Mouse (Mus musculus) neural tube, embryonic 12.5 days (tissue): ENCODE measurements at regions not wholly inside any gene's neighbourhood (a gene's known extent, or its start where the extent isn't known, plus 50 kb on each side); places are given as distances from the start of the nearest gene placed in this dataset.

ENCODE experiments used
- ATAC-seq: fragments of 200-750 bp; cut with Nextera tagmentation; 2 replicates; pipeline ENCODE4 v1.8.0; 2017; ENCODE audit warnings: low read depth, mild to moderate bottlenecking, moderate TSS enrichment, moderate library complexity; ENCODE audit not compliant: low FRiP score
- H3K27ac ChIP-seq: fragments of 300-500 bp; sonication (generic); 2 replicates; pipeline ENCODE4 v1.5.1; 2016
- H3K27me3 ChIP-seq: fragments of 300-500 bp; sonication (generic); replicated peaks from 2 replicates; pipeline ENCODE4 v1.6.1; 2016; ENCODE audit warnings: mild to moderate bottlenecking
- H3K36me3 ChIP-seq: fragments of 300-500 bp; sonication (generic); 2 replicates; pipeline ENCODE4 v1.6.1; 2016; ENCODE audit warnings: mild to moderate bottlenecking
- H3K4me1 ChIP-seq: fragments of 300-500 bp; sonication (generic); 2 replicates; pipeline ENCODE4 v1.6.1; 2016
- H3K4me2 ChIP-seq: fragments of 300-500 bp; sonication (generic); replicated peaks from 2 replicates; pipeline ENCODE4 v1.6.1; 2016; ENCODE audit warnings: mild to moderate bottlenecking
- H3K4me3 ChIP-seq: fragments of 300-500 bp; sonication (generic); 2 replicates; pipeline ENCODE4 v1.5.1; 2016
- H3K9ac ChIP-seq: fragments of 300-500 bp; sonication (generic); 2 replicates; pipeline ENCODE4 v1.6.1; 2016; ENCODE audit warnings: mild to moderate bottlenecking
- H3K9me3 ChIP-seq: fragments of 300-500 bp; sonication (generic); 2 replicates; pipeline ENCODE4 v1.6.1; 2016; ENCODE audit warnings: mild to moderate bottlenecking
- WGBS: fragments of 180-500 bp; shearing (Covaris S2); methylation state at CpG from one replicate; pipeline ENCODE4 v1.1.7; 2016; 5-methylcytosine and 5-hydroxymethylcytosine counted together

DNA sequence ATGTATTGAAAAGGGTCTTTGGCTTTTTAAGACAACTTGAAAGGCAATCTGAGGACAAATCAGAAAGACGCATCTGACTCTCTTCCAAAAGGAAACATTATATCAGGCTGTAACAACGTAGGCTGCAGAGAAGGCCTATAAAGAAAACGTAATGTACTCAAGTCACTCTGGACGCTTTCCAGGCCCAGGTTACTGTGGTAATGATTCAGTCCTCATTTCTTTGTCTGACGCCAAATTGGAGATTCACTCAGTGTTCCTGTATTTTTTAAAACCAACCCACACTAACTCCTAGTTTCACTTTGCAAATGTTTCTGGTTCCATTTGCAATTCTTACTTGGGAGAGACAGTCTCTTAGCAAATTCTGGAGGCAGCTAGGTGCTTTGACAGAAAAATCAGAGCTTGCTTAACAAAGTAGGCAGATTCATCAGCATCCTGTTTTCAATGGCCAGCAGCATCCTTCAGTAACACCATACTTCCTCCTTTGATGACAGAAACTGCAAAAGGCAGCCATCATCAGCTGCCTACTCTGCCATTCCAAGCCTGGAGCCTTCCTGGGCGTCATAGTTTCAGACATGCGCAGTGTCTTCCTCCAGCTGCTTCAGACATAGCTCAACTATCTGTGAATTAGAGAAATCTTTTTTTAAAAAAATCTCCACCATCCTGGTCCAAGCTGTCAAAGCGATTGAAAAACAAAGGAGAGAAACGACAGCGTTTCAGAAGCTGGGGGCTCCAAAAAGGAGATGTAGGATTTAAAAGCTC, 111.3 kb upstream of the Plcz1 start:
- H3K27ac ChIP-seq: no peak overlapping the region
- WGBS: 81% methylated on average over 10 of the region's 10 CpGs
- H3K36me3 ChIP-seq: no peaks in the 10 kb centered on the region
- no peaks in the 10 kb centered on the region for H3K4me1 ChIP-seq
- H3K9ac ChIP-seq: no peak overlapping the region
- no peaks in the 10 kb centered on the region for H3K9me3 ChIP-seq
- no peak for ATAC-seq
- H3K4me2 ChIP-seq: no peak overlapping the region
- H3K4me3 ChIP-seq: no peak overlapping the region
- H3K27me3 ChIP-seq: no peaks in the 10 kb centered on the region

DNA sequence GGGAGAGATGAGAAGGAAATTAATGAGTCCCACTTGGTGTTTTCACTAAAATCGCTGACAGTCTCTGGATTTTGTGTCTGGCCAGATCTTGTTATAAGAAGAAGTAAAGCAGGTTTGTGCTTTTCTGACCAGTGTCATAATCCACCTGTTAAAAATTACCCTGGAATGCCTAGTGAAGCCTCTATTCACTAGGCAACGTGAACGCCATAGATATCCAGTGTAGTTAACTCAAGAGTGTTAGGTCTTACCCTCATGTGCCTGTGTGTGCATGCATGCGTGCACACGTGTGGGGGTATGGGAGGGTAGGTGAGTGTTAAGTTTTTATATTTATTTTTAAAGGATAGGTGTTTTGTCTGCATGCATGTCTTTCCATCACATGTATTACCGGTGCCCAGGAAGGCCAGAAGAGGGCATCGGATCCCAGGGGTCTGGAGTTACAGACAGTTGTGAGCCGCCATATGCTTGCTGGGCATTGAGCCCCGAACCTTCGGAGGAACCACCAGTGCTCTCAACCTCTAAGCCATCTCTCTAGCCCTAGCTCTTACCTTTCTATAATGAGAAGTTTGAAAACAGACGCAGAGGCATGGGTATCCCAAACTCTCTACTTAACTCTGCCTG, 107.5 kb upstream of the Plcz1 start:
- WGBS: 92% methylated on average over 11 of the region's 11 CpGs
- no peak overlapping the region for H3K27ac ChIP-seq
- H3K9me3 ChIP-seq: no peaks in the 10 kb centered on the region
- no peak overlapping the region for H3K9ac ChIP-seq
- no peaks in the 10 kb centered on the region for H3K36me3 ChIP-seq
- no peaks in the 10 kb centered on the region for H3K4me1 ChIP-seq
- H3K27me3 ChIP-seq: no peaks in the 10 kb centered on the region
- H3K4me2 ChIP-seq: no peak overlapping the region
- no peak for ATAC-seq
- no peak overlapping the region for H3K4me3 ChIP-seq

DNA sequence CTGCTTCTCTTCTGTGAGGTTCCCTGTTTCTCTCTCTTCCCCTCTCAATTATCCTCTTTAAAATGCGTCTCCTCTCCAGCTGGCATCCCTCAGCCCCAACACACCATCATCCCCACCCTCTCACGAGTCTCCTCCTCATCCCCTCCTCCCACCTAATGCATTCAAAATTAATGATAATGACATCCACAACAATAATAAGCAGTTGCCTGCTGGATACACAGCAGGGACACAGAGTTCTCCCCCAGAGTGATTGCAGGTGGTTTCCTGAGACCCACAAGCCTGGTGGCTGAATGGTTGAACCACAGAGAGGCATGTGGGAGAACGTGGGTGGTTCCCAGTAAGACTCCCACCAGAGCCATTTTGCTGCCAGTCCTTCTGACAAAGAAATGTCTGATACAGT, 106.9 kb upstream of the Plcz1 start:
- H3K27ac ChIP-seq: no peak overlapping the region
- no peak overlapping the region for H3K9ac ChIP-seq
- no peaks in the 10 kb centered on the region for H3K27me3 ChIP-seq
- no peak overlapping the region for H3K4me3 ChIP-seq
- H3K4me1 ChIP-seq: no peaks in the 10 kb centered on the region
- H3K4me2 ChIP-seq: no peak overlapping the region
- WGBS: 33% methylated on average over 3 of the region's 3 CpGs
- ATAC-seq: 0 out of 2 replicates have a peak, but pooled peaks have one; percentile 41
- no peaks in the 10 kb centered on the region for H3K9me3 ChIP-seq
- no peaks in the 10 kb centered on the region for H3K36me3 ChIP-seq

DNA sequence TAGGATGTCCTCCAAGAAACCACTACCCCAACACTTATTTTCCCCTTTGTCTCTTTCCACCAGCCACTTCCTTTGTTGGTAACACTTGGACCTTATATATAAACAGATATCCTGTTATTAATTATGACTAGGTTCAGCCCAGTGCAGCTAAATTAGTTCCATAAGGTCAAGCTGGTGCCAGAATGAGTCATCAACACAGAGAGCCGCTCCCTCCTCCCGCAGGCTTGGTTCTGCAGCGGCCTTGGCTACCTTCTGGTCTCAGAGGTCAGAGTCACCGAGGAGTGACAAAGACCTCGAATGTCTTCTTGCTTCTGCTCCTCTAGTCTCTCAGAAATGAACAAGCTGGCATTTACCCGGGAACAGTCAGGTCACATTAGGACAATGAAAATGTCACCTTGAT, 106.5 kb upstream of the Plcz1 start:
- no peak overlapping the region for H3K27ac ChIP-seq
- 71% methylated on average over 6 of the region's 6 CpGs for WGBS
- ATAC-seq: no peak

DNA sequence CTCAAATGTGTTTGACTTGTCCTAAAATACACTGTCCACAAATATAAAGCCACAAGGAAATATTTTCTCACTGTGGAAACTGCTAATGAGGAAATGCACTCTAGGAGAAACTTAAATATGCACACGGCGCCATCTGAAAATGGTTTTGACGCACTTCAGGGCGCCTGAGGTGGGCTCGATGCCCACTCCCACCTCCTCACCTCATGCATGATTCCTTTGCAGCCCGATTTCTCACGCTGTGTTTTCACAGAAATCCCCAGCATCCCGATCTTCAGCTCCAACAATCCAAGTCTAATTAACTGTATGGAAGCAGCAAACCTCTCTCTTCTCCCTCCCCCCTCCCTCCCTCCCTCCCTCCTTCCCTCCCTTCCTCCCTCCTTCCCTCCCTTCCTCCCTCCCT, 92.5 kb upstream of the Plcz1 start:
- WGBS: 84% methylated on average over 8 of the region's 8 CpGs
- ATAC-seq: no peak

More for the DNA sequence above, 106.5 kb upstream of the Plcz1 start:
- Histone ChIP-seq H3K4me3 (no peak overlapping the region), H3K9ac (no peak overlapping the region), H3K27me3 (no peaks in the 10 kb centered on the region), H3K9me3 (no peaks in the 10 kb centered on the region), H3K4me2 (no peak overlapping the region), H3K4me1 (no peaks in the 10 kb centered on the region), H3K36me3 (no peaks in the 10 kb centered on the region)

DNA sequence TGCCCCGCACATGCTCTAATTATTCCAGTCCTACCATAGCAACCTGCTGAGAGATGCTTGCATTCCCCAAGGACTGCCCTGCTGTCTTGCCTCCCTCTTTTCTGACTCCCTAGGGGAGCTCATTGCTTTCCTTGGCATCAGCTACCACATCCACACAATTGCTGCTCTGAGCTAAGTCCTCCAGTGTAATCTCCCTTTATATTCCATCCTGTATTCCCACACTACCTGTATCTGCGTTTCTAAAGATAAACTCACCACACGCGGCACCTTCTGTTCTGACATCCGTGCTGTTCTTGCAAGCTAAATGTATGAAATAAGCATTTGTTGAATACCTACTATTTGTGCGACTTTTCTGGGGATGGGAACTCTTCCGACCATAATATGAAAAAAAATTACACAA, 85.4 kb upstream of the Plcz1 start:
- ATAC-seq: no peak
- 92% methylated on average over 7 of the region's 7 CpGs for WGBS

More for the DNA sequence above, 92.5 kb upstream of the Plcz1 start:
- no peaks in the 10 kb centered on the region for H3K27me3 ChIP-seq
- H3K9me3 ChIP-seq: no peaks in the 10 kb centered on the region
- H3K4me1 ChIP-seq: no peaks in the 10 kb centered on the region
- no peak overlapping the region for H3K9ac ChIP-seq
- no peak overlapping the region for H3K27ac ChIP-seq
- no peak overlapping the region for H3K4me2 ChIP-seq
- no peak overlapping the region for H3K4me3 ChIP-seq
- H3K36me3 ChIP-seq: no peaks in the 10 kb centered on the region

DNA sequence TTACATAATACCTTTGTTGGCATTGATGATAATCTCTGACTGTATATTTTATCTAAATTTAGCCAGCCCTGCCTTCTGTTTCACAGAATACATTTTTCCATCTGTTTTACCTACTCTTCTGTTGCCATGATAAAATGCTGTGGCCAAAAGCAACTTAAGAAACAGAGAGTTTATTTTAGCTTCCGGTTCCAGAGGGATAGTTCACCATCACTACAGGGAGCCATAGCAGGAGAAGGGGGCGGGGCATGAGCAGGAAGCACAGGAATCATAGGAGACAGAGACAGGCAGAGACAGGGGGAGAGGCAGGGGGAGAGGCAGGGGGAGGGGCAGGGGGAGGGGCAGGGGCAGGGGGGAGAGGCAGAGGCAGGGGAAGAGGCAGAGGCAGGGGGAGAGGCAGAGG, 72.8 kb upstream of the Plcz1 start:
- H3K36me3 ChIP-seq: no peaks in the 10 kb centered on the region
- 91% methylated on average over 2 of the region's 2 CpGs for WGBS
- H3K27ac ChIP-seq: no peak overlapping the region
- H3K27me3 ChIP-seq: no peaks in the 10 kb centered on the region
- ATAC-seq: no peak
- no peaks in the 10 kb centered on the region for H3K9me3 ChIP-seq
- H3K4me2 ChIP-seq: no peak overlapping the region
- no peak overlapping the region for H3K4me3 ChIP-seq
- H3K4me1 ChIP-seq: no peaks in the 10 kb centered on the region
- no peak overlapping the region for H3K9ac ChIP-seq

More for the DNA sequence above, 85.4 kb upstream of the Plcz1 start:
- Histone ChIP-seq H3K27me3 (no peaks in the 10 kb centered on the region), H3K27ac (no peak overlapping the region), H3K4me2 (no peak overlapping the region), H3K4me3 (no peak overlapping the region), H3K9ac (no peak overlapping the region), H3K9me3 (peaks cover 5% of the 10 kb centered on the region; the same call in 1 of the 2 replicates), H3K36me3 (no peaks in the 10 kb centered on the region), H3K4me1 (no peaks in the 10 kb centered on the region)

DNA sequence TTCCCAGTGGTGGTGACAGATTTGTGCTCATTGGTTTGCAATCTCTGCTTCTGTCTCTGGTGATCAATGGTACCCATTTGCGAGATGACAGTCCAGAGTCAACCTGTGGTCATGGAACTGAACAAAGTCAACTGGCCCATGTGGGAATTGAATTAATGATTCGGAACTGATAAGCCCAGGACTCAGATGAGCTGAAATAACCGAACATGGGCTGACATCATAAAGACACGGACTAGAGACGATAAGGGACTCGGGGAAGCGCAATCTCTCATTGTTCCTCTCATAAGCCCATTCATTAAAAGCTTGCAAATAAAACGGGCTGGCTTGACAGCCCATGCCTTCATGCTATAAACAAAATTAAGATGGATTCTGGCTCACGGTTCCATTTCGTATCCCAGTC, 70.8 kb upstream of the Plcz1 start:
- no peak overlapping the region for H3K27ac ChIP-seq
- H3K27me3 ChIP-seq: no peaks in the 10 kb centered on the region
- no peak overlapping the region for H3K9ac ChIP-seq
- H3K4me1 ChIP-seq: no peaks in the 10 kb centered on the region
- H3K9me3 ChIP-seq: no peaks in the 10 kb centered on the region
- H3K4me2 ChIP-seq: no peak overlapping the region
- no peaks in the 10 kb centered on the region for H3K36me3 ChIP-seq
- 79% methylated on average over 10 of the region's 10 CpGs for WGBS
- H3K4me3 ChIP-seq: no peak overlapping the region
- ATAC-seq: 0 out of 2 replicates have a peak, but pooled peaks have one; percentile 35

DNA sequence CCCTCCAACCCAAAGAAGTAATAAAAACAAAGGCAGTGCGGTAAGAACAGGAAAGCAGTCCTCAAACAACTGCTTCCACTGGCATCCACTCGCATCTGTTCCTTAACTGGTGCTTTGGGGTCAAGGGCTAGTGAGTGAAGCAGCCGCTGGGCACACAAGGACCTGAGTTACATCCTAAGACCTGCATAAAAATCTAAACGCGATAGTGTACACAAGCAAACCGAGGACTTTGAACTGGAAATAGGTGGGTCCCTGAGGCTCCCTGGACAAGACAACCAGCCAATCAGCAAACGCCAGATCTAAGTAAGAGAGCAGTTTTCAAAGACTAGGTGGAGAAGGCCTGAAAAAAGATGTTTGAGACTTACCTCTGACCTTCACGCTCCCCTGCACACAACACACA, 66.8 kb upstream of the Plcz1 start:
- Histone ChIP-seq H3K36me3 (no peaks in the 10 kb centered on the region), H3K27me3 (no peaks in the 10 kb centered on the region), H3K27ac (no peak overlapping the region), H3K4me1 (no peaks in the 10 kb centered on the region), H3K4me2 (no peak overlapping the region), H3K9ac (no peak overlapping the region), H3K4me3 (no peak overlapping the region), H3K9me3 (no peaks in the 10 kb centered on the region)
- no peak for ATAC-seq
- 75% methylated on average over 8 of the region's 8 CpGs for WGBS

DNA sequence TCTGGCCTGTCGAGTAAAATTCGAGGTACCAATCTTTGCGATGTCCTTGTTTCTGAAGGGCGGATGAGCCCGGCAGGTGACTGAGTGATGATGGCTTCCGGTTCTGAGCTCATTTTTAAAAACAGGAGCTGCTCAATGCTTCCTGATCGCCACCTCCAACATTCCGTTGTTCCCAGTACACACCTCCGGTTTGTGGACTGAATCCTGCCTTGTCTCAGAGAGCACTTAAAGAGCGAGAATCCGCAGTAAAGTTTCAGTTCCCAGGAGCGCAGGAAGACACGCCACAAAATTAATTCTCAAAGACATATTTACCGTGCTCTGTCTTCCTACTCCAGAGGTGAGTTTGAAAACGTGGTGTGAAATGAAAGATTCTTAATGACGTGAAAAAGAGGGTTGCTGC, 66.4 kb upstream of the Plcz1 start:
- no peaks in the 10 kb centered on the region for H3K4me1 ChIP-seq
- H3K9me3 ChIP-seq: no peaks in the 10 kb centered on the region
- no peaks in the 10 kb centered on the region for H3K27me3 ChIP-seq
- WGBS: 82% methylated on average over 16 of the region's 16 CpGs
- no peak overlapping the region for H3K4me3 ChIP-seq
- H3K9ac ChIP-seq: no peak overlapping the region
- no peak overlapping the region for H3K27ac ChIP-seq
- no peak overlapping the region for H3K4me2 ChIP-seq
- ATAC-seq: no peak
- no peaks in the 10 kb centered on the region for H3K36me3 ChIP-seq

DNA sequence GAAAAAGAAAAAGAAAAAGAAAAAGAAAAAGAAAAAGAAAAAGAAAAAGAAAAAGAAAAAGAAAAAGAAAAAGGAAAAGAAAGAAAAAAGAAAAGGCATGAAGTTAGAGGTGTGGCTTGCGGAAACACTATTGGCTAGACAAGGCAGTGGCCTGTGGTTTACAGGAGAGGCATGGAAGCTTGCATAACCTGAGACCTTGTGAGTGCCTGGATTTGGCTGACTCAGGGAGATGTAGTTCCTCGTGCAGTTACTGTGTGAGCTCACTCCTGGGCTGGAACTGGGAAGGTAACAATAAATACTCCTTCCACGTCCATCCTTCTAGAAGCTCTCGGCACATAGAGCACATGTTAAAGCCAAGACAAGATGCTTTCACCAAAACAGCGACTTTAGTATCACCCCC, 64.9 kb upstream of the Plcz1 start:
- no peaks in the 10 kb centered on the region for H3K9me3 ChIP-seq
- H3K4me2 ChIP-seq: no peak overlapping the region
- no peaks in the 10 kb centered on the region for H3K4me1 ChIP-seq
- no peak overlapping the region for H3K4me3 ChIP-seq
- H3K36me3 ChIP-seq: no peaks in the 10 kb centered on the region
- H3K27me3 ChIP-seq: no peaks in the 10 kb centered on the region
- no peak overlapping the region for H3K9ac ChIP-seq
- 91% methylated on average over 5 of the region's 5 CpGs for WGBS
- no peak for ATAC-seq
- H3K27ac ChIP-seq: no peak overlapping the region

DNA sequence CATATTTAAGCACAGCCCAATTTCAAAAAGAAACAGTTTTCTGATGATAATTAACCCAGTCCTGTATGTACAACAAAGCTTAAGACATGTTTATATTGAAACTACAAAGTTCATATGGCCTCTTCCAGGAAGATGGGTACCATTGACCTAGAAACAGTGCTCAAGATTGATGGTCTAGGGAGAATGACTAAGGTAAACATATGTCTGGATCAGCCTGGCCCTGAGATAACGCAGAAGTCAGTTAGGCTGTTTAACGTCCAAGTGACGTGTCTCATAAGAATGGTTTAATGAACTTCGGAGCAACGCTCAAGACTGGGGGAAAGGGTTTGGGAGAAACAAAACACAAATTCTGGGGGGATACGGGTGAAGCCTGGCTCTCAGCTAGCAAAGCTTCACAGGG, 60.8 kb upstream of the Plcz1 start:
- H3K9me3 ChIP-seq: no peaks in the 10 kb centered on the region
- no peak overlapping the region for H3K27ac ChIP-seq
- no peak overlapping the region for H3K4me2 ChIP-seq
- WGBS: 89% methylated on average over 6 of the region's 6 CpGs
- no peaks in the 10 kb centered on the region for H3K27me3 ChIP-seq
- H3K4me3 ChIP-seq: no peak overlapping the region
- ATAC-seq: no peak
- no peaks in the 10 kb centered on the region for H3K36me3 ChIP-seq
- no peak overlapping the region for H3K9ac ChIP-seq
- no peaks in the 10 kb centered on the region for H3K4me1 ChIP-seq

DNA sequence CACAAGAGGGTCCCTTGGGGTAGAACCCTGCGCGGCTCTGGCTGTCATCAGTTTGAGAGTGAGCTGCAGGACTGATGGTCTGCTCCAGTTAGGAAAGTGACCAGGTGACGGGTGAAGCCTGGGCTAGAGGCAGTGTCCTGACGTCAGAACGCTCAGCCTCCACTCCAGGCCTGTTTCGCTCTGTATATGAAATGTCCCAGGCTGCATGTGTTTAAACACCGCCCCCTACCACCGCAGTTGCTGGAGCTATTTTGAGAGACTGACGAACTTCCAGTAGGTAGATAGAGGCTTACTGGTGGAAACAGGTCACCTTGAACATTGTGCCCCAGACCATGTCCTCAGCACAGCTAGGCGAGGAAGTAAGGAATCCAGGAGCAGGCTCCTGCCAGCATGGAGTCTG, 54.2 kb upstream of the Plcz1 start:
- no peaks in the 10 kb centered on the region for H3K9me3 ChIP-seq
- no peaks in the 10 kb centered on the region for H3K36me3 ChIP-seq
- H3K9ac ChIP-seq: no peak overlapping the region
- ATAC-seq: no peak
- no peaks in the 10 kb centered on the region for H3K27me3 ChIP-seq
- H3K4me2 ChIP-seq: no peak overlapping the region
- H3K27ac ChIP-seq: no peak overlapping the region
- 84% methylated on average over 10 of the region's 10 CpGs for WGBS
- no peak overlapping the region for H3K4me3 ChIP-seq
- H3K4me1 ChIP-seq: no peaks in the 10 kb centered on the region
